ENCODE assay signal across 9 mouse cellular contexts in the genomic region with DNA sequence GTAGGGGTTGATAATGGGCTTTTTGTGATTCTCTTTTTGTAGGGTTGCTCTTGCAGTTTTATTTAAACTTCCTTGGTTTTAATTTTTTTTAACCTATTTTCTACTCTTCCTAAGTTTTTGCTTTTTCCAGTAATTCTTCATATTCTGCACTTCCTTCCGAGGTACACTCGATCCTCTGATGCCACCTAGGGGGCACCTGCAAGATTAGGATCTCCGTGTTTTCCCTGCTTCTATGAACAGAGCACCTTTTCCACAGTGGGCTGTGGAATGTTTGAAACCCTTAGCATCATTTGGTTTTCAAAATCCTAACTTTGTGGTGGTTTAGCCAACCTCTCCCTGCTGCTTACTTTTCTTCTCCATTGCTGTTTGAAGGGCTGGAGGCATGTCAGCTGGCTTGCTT.
DNase-seq lines count a peak whose midpoint lies in the region; ATAC-seq and TF ChIP-seq lines count a peak whose summit lies in the region.
"Had no signal": no experiment of that assay in that cellular context is flagged by ENCODE, and none has a peak within 500 bp of the region (broad histone marks: within the 10 kb centered on the region; RNA-seq: fewer than 3 reads in every experiment).

No protein-coding gene starts in this region.

- no peak overlapping the region for H3K9ac ChIP-seq in ES-E14 (ENCODE audit: insufficient read depth, low read depth, low read length, poor library complexity, severe bottlenecking)
- H3K9ac ChIP-seq: heart, embryonic 13.5 days had no signal

- no peak overlapping the region for H3K4me3 ChIP-seq in ES-E14 (ENCODE audit: insufficient read depth in 1 of 2, low read depth in 1 of 2, low read length in 2 of 2, poor library complexity in 1 of 2, severe bottlenecking in 1 of 2)
- H3K4me3 ChIP-seq in cortical plate, adult 2 months (ENCODE audit: insufficient read depth, low read length): no peak overlapping the region
- H3K4me3 ChIP-seq: heart, embryonic 13.5 days had no signal

- H3K36me3 ChIP-seq in ES-E14 (ENCODE audit: control insufficient read depth, insufficient read depth, low read length, poor library complexity, severe bottlenecking): no peaks in the 10 kb centered on the region
- H3K36me3 ChIP-seq: heart, embryonic 13.5 days had no signal

- H3K9me3 ChIP-seq in ES-E14 (ENCODE audit: control insufficient read depth, insufficient read depth, low read depth, low read length): no peaks in the 10 kb centered on the region
- H3K9me3 ChIP-seq: heart, embryonic 13.5 days had no signal

- H3K27ac ChIP-seq in ES-E14 (ENCODE audit: insufficient read depth, low read depth, low read length, poor library complexity, severe bottlenecking): no peak overlapping the region
- H3K27ac ChIP-seq in cortical plate, adult 2 months (ENCODE audit: insufficient read depth, low read length): no peak overlapping the region
- H3K27ac ChIP-seq: heart, embryonic 13.5 days had no signal

- TF ChIP-seq CTCF in cortical plate, adult 2 months (IDR thresholded peaks at IDR 0.05; ENCODE audit: extremely low read depth, insufficient read depth, low read length): peak; percentile 87

- in situ Hi-C loops in ES-E14 (cut with MboI; ENCODE audit: low sequenced_read_pairs in 2 of 2, unreplicated experiment in 2 of 2): loop anchor here in 1 of 2 experiments (5.0 kb wide), 1 partner anchor 574 kb away; a partner anchor contains a TSS

- ATAC-seq in frontal cortex, adult (ENCODE audit: low TSS enrichment): peak; percentile 88
- ATAC-seq: Patski had no signal

- DNase-seq in frontal cortex, postnatal 25 days (ENCODE audit: low spot score in 2 of 2): no peak
- peak; percentile 19 for DNase-seq in left cerebral cortex, postnatal 4 days
- DNase-seq in left cerebral cortex, adult 11 months (ENCODE audit: low spot score): no peak
- no peak for DNase-seq in ES-E14 (ENCODE audit: low read depth, low spot score)
- no peak for DNase-seq in ovary, postnatal 36 days (ENCODE audit: low spot score)

- no peaks in the 10 kb centered on the region for H3K4me1 ChIP-seq in ES-E14 (ENCODE audit: control insufficient read depth in 2 of 2, insufficient read depth in 2 of 2, low read length in 2 of 2, poor library complexity in 1 of 2)
- H3K4me1 ChIP-seq in cortical plate, adult 2 months (ENCODE audit: control insufficient read depth, insufficient read depth, low read length): no peaks in the 10 kb centered on the region
- H3K4me1 ChIP-seq: heart, embryonic 13.5 days had no signal

- no peak for TF ChIP-seq POLR2A in cortical plate, adult 2 months (IDR thresholded peaks at IDR 0.05; ENCODE audit: extremely low read depth, insufficient read depth, low read length)

- intact Hi-C loops in left cerebral cortex, postnatal 4 days (cut with DNase I): loop anchor here (5.0 kb wide), 1 partner anchor 574 kb away; a partner anchor contains a TSS

TF ChIP-seq in ES-E14, 5 proteins besides CTCF, POLR2A, EP300 and RAD21:
- peak; percentile 13; the same call in 1 of the 2 replicates for TF ChIP-seq ZC3H11A (IDR thresholded peaks at IDR 0.05; ENCODE audit: borderline replicate concordance, low read depth, low read length)
- no peak for TF ChIP-seq HCFC1 (IDR thresholded peaks at IDR 0.05; ENCODE audit: borderline replicate concordance, insufficient read depth, low read length)
